Mouse (Mus musculus) heart, postnatal 0 days (tissue): ENCODE measurements around the gene 4931440F15Rik.

ENCODE experiments used
- CTCF ChIP-seq: IDR thresholded peaks from 2 replicates; pipeline ENCODE4 v1.5.1; 2016; ENCODE audit warnings: antibody characterized with exemption, control low read depth, low read depth
- EP300 ChIP-seq: IDR thresholded peaks from 2 replicates; pipeline ENCODE4 v1.6.1; 2016; ENCODE audit warnings: antibody characterized with exemption, low read depth

DNA sequence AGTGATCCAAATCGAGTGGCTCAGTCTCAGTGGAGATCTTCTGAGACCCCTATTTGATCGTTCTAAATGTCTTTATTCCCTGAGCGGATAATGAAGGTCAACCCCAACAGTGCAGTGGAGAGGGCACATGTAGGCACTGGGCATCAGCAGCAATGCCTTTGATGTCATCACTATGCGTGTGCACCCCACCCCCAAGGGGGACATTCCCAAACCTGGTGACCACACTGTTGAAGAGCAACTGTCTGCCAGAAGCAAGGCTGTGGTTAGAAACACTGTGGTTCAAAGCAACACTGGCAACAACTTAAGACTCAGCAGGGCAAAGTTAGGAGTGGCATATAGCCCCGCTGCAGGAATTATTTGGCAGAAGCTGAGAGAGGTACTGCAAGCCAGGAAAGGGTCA, 18.1 kb downstream of the 4931440F15Rik start:
- TF ChIP-seq EP300 (no peak), CTCF (no peak)
